Mouse (Mus musculus): Measurements from ENCODE around the gene Pdia3.
"Not testable (repeated sequence)": the region's sequence is repeated elsewhere in the genome, so short reads cannot be mapped to it uniquely, and the experiment has no call there.

Pdia3 gene

DNA sequence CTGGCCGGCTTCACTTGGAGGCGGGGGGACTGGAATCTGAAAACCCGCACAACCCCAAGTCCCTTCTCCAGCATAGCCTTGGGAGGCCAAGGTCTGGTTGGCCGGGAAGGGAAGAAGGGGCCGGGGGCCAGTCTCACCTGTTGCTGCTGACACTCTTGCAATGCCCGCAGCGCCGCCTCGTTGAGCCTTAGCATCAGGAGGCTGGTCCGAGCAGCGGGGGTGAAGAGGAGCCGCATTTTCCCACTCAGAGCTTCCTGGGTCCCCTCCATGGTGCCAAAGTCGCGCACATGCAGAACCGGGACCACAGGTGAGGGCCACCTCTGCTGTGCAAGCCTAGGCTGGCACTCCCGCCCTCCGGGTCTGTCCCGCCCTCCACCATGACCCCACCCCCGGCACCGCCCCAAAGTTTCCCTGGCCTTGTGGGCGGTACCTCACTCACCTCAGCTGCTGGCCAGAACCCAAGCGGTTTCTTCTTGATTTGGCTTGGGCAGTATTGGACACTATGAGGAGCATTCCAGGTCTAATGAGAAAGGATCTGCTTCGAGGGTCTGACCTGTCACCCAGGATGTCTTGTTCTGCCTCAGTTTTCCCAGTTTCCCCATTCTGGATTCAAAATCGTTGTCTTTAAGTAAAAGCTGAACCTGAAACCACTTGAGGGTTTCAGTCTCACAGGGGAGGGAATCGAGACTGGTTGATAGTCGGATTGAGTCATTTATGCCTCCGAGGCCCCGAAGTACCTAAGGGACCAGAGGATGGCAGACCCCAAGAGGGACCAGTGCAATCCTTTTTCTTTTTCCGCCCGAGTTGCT lies 28.9 kb downstream of the Pdia3 start:
- in situ Hi-C loops (cut with MseI, MboI), result no loop called here

DNA sequence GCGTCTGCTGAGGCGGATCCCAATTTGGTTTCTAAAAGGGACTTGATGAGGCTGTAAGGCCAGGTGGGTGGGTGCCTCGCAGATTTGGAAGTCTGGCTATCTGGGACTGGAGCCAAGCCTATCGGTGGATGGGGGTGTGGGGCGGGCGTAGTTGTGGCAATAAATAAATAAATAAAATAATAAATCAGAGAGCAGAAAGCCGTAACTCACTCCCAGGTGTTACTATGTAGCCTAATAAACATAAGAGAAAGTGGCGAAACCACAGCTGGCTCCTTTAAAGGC lies 29.4 kb downstream of the Pdia3 start:
- in situ Hi-C loops (cut with MseI, MboI), result no loop called here

DNA sequence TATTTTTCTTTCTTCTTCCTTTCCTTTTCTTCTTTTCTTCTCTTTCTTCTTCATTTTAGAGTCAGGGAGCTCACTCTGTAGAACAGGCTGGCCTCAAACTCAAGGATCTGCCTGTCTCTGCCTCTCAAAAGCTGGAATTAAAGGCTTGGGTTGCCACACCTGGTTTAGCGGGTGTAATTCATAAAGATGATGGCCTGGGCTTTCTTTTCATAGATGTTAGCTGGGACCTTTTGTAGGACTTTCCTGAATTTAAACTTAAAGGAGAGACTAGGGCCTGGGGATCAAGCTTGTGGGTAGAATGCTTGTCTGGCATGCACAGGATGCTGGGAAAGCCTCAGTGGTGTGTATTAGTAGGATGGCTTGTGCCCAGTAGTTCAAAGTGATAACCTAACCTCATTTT lies 30.6 kb downstream of the Pdia3 start, which contains the start of gene Ell3:
Gene Ell3, minus strand, starts transcription at position 101 of the 400 bp plus-strand sequence.
- in situ Hi-C loops (cut with MseI, MboI), result no loop called here

DNA sequence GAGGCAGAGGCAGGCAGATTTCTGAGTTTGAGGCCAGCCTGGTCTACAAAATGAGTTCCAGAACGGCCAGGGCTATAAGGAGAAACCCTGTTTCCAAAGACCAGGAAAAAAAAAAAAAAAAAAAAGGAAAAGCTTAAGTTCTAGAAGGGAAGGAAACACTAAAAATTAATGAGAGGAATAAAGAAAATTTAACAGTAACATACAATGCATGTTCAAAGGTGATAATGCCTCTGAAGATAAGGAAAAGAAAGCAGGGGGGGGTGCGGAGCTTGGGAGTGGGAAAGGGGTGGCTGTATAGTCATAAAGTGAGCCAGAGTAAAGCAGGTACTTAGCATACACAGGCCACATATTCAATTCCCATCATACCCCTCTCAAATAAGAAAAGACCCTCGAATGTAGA lies 31.5 kb downstream of the Pdia3 start:
- in situ Hi-C loops (cut with MseI, MboI), result no loop called here

DNA sequence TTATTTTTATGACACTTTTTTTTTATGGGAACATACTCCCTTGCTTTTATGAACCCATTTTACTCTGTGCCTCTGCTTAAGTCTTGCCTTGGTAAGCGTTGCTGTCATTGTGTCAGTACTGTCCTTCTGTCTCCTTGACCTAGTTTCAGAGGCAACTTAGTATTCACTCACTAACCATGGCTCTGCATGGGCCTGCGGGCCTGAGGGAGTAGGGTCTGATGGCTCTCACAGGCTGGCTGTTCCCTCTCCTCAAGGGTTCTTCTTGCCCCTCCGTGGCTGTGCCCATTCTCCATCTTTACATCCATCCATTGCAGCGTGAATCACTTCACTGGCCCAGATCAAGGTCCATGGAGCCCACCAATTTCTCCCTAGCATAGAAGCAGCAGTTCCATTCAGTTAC lies 32.9 kb downstream of the Pdia3 start:
- in situ Hi-C loops (cut with MseI, MboI), result no loop called here

DNA sequence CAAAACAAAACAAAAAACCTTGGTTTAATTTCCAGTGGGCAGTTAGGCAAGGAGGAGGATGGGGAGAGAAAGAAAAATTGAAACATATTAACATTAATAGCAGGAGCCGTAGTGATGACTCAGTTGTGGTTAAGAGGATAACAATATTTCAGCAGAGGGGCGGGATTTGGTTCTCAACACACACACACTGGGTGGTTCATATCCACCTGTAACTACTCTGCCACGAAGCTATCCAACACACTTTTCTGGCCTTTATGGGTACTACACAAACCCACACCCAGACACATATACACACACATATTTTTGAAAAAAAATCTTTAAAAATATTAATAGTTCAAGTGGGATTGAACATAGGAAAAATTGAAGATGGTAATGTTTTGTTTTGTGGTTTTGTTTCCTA lies 33.4 kb downstream of the Pdia3 start:
- in situ Hi-C loops (cut with MseI, MboI), result no loop called here

DNA sequence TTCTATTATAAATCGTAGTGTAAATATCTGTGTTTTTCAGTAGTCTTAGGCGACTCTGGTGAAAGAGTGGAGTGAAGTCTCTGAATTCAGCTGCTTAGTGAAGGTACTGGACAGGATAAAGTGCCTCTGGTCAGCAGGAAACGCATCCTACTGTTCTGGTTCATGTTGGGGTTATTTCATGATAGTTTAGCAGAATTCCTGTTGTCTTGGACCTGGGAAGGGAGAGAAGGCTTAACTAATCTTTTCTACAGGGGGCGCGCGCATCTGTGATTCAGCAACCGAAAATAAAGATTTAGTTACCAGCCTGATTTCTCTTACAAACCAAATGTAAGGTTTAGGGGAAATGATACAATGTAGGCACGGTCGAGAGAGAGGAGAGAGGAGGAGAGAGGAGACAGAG lies 34.6 kb downstream of the Pdia3 start:
- in situ Hi-C loops (cut with MseI, MboI), result no loop called here

DNA sequence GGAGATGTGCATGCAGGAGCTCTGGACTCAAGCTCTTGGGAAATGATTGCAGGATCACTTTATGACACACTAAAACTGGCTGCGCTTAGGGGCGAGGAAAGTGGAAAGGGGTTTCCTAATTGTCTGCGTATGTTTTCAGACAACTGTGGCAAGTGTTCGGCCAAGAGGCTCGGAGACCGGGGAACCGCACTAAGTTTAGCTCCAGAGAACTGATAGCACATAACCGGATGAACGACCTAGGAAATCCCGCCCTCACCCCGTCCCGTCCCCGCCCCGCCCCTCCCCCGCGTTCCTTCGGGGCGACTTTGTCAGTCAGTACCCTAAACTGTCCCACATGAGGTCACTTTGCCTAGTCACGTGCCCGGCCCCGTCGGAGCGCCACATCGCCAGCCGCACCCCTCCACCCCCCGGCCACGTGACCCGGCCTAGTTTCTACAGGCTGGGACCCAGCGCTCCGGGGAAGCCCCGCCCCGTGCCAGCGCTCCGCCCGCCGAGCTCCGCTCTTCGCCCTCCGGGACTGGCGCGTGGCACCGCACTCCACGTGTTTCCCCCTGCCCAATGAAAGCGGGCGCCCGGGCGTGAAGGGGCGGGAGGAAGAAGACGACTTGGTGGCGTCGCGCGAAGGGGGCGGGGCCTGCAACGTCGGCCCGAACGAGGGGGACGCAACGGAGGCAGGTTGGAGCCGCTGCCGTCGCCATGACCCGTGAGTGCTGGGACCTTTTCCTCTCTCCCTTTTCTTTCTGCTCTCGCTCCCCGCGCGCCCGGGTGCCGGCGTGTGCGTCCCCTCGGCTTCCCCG lies 35.4 kb downstream of the Pdia3 start, which contains the start of gene Serf2:
Gene Serf2, plus strand, starts transcription at position 457 of the 797 bp plus-strand sequence.
- in situ Hi-C loops (cut with MseI, MboI), result no loop called here

DNA sequence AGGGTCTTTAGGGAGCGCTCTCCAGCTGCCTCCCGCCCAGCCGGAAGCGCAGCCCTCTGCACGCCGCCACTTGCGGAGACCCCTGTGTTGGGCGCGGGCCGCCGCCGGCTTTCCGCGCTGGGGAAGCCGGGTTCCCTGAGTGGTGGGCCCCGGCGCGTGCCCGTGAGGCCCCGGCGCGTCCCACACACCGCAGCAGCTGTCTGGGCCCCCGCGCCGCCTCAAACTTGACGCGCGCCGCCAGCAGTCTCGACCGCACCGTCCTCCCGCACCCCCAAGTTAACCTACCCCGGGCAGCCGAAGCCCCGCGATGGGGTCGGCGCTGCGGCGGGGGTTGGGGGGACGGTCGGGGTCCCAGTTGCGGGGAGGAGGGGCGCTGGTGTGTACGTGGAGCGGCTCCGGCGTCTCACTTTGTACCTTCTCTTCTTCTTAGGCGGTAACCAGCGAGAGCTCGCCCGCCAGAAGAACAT lies 36.0 kb downstream of the Pdia3 start:
- in situ Hi-C loops (cut with MseI, MboI), result no loop called here

DNA sequence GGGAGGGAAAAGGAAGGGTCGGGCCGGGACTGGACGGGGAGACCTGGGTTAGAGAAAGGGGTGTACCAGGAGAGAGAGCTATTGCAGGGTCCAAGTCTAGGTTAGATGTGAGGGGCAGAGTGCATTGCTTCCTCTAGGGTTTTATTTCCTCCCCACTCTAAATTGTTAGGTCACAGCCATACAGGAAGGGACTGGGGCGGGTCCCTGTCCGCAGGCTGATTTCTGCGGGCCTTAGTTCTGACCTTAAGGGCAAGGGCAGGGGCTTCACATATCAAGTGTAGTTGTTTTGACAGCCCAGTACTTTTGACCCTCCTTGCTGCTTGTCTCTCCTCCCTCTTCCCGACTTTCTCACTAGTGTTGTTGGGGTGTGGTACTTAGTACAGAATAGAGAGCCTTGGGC lies 36.5 kb downstream of the Pdia3 start:
- in situ Hi-C loops (cut with MseI, MboI), result no loop called here

DNA sequence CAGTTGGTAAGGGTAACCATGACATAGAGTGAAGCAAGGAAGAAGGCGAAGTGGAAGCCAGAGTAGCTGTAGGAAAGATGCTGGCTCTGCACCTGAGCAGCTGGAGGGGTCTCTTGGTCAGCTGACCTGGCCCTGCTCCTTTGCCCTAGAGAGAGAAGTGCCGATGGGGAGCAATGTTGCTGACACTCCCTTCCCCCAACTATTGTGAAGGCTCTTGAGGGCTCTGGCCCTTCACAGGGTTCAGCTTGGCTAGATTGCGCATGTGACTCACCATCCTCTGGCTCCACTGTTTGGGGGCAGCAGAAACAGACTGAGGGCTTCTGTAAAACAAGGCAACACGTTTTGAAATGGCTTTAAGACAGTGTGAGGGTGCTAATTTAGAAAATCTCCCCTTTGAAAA lies 38.8 kb downstream of the Pdia3 start:
- in situ Hi-C loops (cut with MseI, MboI), result no loop called here

DNA sequence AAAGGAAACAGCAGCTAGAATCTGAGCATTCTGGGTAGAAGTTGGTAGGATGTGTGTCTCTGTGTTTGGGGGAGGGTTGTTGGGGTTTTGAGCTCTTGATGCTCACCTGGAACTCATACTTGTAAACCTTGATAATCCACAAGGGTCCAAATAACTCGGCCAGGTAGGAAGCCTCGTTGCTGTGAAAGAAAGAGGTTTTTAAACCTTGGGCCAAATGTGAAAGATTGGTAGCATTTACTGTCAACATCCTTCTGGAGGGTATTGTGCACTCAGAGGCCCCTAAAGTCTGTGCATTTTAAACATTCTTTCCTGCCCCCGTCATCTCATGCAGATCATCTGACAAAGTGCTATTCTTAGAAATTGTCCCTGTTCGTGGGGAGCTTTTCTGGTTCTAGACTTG lies 39.4 kb downstream of the Pdia3 start, which contains the start of gene Hypk:
Gene Hypk, plus strand, starts transcription at position 301 of the 400 bp plus-strand sequence.
- in situ Hi-C loops (cut with MseI, MboI), result no loop called here

DNA sequence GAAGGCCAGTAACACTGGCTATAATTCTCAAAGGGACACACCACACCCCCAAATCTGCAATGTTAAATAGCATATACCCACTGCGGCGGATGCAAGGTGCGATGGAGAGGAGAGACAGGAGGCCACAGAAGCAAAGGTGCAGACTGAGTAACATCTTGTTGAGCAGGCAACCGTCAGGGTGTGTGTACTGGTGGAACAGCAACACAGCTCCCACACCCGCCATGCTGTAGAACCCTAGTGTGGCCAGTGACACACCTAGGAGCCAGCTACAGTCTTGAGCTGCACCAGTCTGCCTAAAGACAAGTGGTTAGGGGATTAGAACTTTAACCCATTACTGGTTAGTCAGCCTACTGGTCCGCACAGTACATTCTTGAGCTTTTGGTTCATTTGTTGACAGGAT lies 40.3 kb downstream of the Pdia3 start:
- in situ Hi-C loops (cut with MseI, MboI), result no loop called here

DNA sequence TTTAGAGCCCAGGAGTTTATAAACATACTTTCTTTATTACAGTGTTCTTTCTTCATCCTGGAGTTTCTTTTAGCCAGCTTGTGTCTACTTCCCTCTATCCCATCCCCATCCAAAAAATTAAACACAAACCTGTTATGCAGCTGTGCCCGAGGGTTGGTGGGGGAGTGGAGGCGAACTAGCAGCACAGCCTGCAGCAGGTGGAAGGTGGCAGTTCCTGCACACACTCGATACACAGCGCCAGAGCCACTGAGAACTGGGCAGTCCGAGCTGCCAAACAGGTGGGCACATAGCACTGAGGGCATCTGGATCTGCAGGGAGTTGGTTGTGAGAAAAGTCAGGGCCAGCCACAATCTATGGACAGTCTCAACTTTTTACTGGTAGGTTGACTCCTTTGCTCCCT lies 42.0 kb downstream of the Pdia3 start:
- in situ Hi-C loops (cut with MseI, MboI), result no loop called here

DNA sequence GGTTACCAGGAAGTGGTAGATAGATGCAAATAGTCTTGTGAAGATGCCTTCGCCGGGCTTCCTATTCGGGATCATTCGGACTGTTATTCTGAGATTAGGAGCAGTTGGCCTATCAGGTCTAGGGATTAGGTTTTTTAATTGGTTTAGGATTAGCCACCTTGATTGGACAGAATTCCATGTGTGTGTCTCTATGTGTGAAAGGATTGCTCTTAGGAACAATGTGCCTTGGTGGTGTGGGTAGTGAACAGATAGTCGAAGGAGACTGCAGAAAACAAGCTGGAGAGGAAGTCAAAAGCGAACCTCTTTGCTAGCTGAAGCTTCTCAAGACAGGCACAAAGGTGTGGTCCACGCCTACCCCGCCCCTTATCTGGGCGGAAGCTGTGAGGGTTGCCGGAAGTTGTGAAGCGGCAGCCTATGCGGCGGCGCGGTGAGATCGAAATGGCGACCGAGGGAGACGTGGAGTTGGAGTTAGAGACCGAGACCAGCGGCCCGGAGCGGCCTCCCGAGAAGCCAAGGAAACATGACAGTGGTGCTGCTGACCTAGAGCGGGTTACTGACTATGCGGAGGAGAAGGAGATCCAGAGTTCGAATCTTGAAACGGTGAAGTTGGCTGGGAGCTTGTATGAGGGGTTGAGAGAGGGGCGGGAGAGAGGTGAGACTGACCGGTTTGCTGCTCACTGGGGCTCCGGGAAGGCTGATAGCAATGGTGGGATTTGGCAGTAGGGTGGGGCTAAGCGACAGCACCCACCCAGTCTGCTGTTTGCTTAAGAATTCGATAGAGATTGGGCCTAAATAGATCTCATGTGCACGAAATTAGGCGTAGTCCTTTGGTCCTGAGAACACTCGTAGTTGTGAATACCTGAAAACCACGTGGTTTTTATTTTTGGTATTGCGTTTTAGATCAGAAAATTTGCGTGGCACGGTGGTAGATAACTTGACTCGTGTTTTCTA lies 43.4 kb downstream of the Pdia3 start, which contains the start of gene Serinc4:
Gene Serinc4, minus strand, starts transcription at position 90 of the 951 bp plus-strand sequence.
- in situ Hi-C loops (cut with MseI, MboI), result no loop called here

DNA sequence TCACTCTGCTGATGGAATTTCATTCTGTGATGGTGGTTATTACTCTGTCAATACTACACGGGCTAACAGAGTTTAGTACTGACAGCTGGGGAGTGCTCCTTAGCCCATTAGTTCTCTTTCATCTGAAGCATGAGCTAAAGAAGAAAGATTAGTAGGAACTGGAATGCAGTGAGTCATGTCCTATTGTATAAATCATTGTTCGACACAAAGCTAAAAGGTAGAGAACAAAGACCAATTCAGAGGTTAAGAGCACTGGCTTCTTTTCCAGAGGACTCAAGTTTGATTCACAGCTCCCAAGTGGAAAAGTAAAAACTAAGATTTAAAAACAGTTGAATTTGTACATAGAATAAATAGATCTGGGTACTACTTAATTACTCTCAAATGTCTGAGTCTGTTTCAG lies 46.5 kb downstream of the Pdia3 start:
- in situ Hi-C loops (cut with MseI, MboI), result no loop called here

DNA sequence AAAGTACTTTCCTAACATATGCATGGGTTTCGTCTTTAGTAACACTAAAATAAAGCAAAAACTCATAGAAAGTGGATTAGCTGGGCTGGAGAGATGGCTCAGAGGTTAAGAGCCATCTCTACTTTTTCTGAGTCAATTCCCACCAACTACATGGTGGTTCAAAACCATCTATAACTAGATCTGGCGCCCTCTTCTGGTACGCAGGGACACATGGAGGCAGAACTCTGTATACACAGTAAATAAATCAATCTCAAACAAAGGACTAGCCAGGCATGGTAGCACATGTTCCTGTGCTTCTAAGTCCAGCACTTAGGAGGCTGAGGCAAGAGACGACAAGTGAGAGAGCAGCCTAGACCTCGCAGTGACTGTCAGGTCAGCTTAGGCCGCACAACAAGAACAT lies 55.4 kb downstream of the Pdia3 start:
- in situ Hi-C loops (cut with MseI, MboI), result not testable (repeated sequence)

DNA sequence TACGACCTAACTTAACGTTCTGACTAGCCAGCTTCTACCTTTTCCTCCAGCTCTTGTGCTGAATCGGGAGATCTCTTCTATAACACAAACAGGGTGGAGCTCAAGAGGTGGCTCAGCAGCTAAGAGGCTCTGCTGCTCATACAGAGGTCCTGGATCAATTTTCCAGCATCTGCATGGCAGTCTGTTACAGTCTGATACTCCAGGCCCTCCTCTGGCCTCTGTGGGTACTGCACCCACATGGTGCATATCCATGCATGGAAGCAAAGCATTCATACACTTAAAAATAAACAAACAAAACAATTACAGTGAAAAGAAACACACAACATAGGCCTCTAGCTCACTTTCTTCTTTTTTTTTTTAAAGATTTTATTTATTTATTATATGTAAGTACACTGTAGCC lies 59.2 kb downstream of the Pdia3 start:
- in situ Hi-C loops (cut with MseI, MboI), result not testable (repeated sequence)

DNA sequence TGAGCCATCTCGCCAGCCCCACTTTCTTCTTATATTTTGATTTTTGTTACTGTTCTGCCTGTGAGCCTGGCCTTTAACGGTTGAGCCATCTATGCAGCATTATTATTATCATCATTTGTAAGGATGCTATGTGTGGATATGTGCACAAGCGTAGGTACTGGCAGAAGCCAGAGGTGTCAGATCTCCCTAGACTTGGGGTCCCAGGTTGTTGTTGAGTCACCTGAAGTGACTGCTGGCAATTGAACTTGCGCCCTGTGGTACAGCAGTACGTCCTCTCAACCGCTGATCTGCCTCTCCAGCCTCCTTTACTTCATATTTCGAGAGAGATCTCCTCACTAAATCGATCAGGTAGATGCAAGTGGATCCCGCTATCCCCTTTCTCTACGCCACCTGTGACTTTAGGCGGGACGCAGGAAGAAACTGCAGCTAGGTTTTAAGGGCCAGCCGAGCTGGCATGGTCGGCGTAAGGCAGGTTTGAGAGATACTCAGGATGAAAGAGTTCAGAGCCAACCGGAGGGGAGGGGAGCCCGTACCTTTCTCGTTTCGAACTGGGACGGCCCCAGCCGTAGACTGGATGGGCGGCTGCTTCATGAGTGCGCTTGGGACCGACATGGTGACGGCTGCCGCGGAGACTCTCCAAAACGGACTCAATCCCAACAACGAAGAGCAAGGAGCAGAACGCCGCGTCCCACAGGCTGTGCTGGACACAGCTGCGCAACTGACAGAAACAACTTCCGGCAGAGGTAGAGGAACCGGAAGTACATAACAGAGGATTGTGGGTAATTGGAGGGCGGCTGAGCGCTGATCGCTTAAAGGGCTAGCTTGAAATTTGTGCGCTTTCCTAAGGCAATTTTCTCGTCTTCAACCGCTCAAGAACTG lies 60.0 kb downstream of the Pdia3 start, which contains the start of gene Mfap1b:
Gene Mfap1b, minus strand, starts transcription at position 767 of the 879 bp plus-strand sequence.
- in situ Hi-C loops (cut with MseI, MboI), result not testable (repeated sequence)

DNA sequence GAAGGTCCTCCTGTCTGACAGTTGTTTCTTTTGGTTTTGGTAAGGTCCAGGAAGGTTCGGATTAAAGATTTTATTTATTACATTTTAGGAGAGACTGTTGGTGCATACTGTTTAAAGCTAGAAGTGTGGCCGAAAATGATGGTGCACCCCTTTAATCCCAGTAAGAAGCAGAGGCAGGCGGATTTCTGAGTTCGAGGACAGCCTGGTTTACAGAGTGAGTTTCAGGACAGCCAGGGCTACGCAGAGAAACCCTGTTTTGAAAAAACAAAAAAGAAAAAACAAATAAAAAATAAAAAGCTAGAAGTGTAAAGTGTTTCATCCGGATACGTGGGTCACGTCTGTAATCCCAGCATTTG lies 60.6 kb downstream of the Pdia3 start:
- in situ Hi-C loops (cut with MseI, MboI), result no loop called here

DNA sequence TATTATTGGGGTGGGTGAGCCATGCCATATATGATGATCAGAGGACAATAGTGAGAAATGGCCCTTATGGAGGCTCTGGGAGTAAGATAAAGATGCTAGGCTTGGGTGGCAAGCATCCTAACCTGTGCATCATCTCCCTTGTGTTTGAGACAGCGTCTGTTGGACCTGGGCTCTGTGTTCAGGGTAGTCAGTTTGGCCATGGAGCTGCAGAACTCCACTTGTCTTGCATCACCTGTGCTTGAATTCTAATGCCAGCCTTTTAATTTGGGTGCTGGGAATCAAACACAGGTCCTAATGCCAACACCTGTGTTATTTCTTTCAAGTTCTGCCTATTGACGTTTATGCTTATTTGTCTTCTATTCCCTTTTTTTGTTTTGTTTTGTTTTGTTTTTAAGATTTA lies 61.7 kb downstream of the Pdia3 start:
- in situ Hi-C loops (cut with MseI, MboI), result not testable (repeated sequence)

Measured in mouse trophoblast stem cell (cell line).